Mouse (Mus musculus) heart, embryonic 10.5 days (tissue): ENCODE results near the gene Tmco1. TPM values are rescaled to one million over a fixed set of nuclear protein-coding genes. Genes with fewer than 3 reads are reported as not detected.

Source experiments
- DNase-seq: peaks from one replicate; pipeline ENCODE4 v3.0.0-alpha.2; 2017; ENCODE audit warnings: low spot score
- H3K27ac ChIP-seq: fragments of 300-500 bp; sonication (generic); 2 replicates; pipeline ENCODE4 v1.5.1; 2016; ENCODE audit warnings: mild to moderate bottlenecking
- H3K27me3 ChIP-seq: fragments of 300-500 bp; sonication (generic); 2 replicates; pipeline ENCODE4 v1.6.1; 2016; ENCODE audit warnings: mild to moderate bottlenecking; ENCODE audit not compliant: poor library complexity, insufficient read depth, severe bottlenecking
- H3K36me3 ChIP-seq: fragments of 300-500 bp; sonication (generic); 2 replicates; pipeline ENCODE4 v1.6.1; 2016; ENCODE audit warnings: mild to moderate bottlenecking, moderate library complexity
- H3K4me1 ChIP-seq: fragments of 300-500 bp; sonication (generic); 2 replicates; pipeline ENCODE4 v1.6.1; 2016; ENCODE audit warnings: mild to moderate bottlenecking
- H3K4me3 ChIP-seq: fragments of 300-500 bp; sonication (generic); 2 replicates; pipeline ENCODE4 v1.5.1; 2016; ENCODE audit warnings: mild to moderate bottlenecking, moderate library complexity
- H3K9me3 ChIP-seq: fragments of 300-500 bp; sonication (generic); 2 replicates; pipeline ENCODE4 v1.6.1; 2016; ENCODE audit warnings: mild to moderate bottlenecking, moderate library complexity
- WGBS: fragments of 180-500 bp; shearing (Covaris S2); methylation state at CpG from one replicate; pipeline ENCODE4 v1.1.7; 2016; 5-methylcytosine and 5-hydroxymethylcytosine counted together
- polyA plus RNA-seq: library from polyadenylated mRNA; unstranded; fragments of >200 nt; fragmentation: Nextera tagmentation; extraction: Ambion mirVana; gene quantifications from 2 replicates; pipeline ENCODE4 v1.2.1, GENCODE M21; 2016

The Tmco1 gene
- polyA plus RNA-seq, 1 experiment from 2014 or later: 88.0 TPM

DNA sequence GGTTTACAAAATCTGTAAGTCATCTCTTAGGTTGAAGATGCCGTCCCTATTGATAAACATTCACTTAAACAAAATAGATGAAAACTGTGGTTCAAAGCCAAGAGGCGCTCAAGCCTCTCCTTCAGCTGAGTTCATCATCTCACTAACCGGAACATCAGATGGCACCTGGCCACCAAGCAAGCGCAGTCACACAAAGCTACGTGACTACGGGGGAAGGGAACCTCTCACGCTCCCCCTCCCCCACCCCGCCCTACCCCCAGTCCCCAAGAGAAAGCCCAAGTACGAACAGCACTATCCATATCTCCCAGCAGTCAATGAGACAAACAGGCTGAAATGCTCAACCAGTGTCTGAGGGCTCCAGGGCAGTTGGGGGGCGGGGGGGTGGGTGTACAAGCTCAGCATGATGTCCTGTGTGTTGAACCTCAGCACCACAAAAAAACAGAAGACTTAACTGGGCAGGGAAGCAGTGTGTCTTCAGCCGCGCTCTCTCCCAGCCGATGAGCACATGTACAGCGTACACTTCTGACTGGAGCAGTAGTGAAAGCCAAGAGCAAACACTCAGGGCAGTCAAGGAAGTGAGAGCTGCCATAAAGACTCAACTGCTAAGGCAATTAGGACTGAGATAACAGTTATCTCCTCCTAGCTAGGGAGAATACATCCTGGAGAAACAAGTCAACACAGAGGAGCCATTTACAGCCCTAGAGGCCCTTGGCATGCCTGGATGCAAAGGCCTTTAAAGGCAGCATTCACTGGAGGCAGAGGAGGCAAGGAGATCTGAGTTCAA is 34.6 kb upstream of the Tmco1 start:
- H3K9me3 ChIP-seq: no peaks in the 10 kb centered on the region
- DNase-seq: no peak
- H3K27ac ChIP-seq: peak overlapping the region; percentile 75
- H3K27me3 ChIP-seq: no peaks in the 10 kb centered on the region
- H3K4me3 ChIP-seq: peak overlapping the region; percentile 34
- WGBS: 34% methylated on average over 14 of the region's 14 CpGs
- 0 out of 2 replicates have a peak, but pooled peaks cover 3% of the 10 kb centered on the region for H3K36me3 ChIP-seq
- peaks cover 75% of the 10 kb centered on the region for H3K4me1 ChIP-seq

GRCm38 (mm10) chr1:167274646-167275390 is 33.4 kb upstream of the Tmco1 start:
- no peak overlapping the region for H3K4me3 ChIP-seq
- H3K4me1 ChIP-seq: peaks cover 71% of the 10 kb centered on the region
- no peaks in the 10 kb centered on the region for H3K27me3 ChIP-seq
- WGBS: 86% methylated on average over 12 of the region's 12 CpGs
- 0 out of 2 replicates have a peak, but pooled peaks cover 3% of the 10 kb centered on the region for H3K36me3 ChIP-seq
- DNase-seq: no peak
- no peaks in the 10 kb centered on the region for H3K9me3 ChIP-seq
- peak overlapping the region; percentile 75; the same call in 1 of the 2 replicates for H3K27ac ChIP-seq

- no peaks in the 10 kb centered on the region for H3K9me3 ChIP-seq
- H3K27me3 ChIP-seq: no peaks in the 10 kb centered on the region
- DNase-seq: no peak
- peaks cover 59% of the 10 kb centered on the region for H3K4me1 ChIP-seq
- WGBS: 68% methylated on average over 6 of the region's 6 CpGs
- 0 out of 2 replicates have a peak overlapping the region, but pooled peaks have one; percentile 56 for H3K27ac ChIP-seq
- no peak overlapping the region for H3K4me3 ChIP-seq
- H3K36me3 ChIP-seq: 0 out of 2 replicates have a peak, but pooled peaks cover 6% of the 10 kb centered on the region
These were observed 29.8 kb upstream of the Tmco1 start for GRCm38 (mm10) chr1:167278395-167278794.

GRCm38 (mm10) chr1:167279160-167279715 is 28.9 kb upstream of the Tmco1 start:
- WGBS: 47% methylated on average over 13 of the region's 13 CpGs

GRCm38 (mm10) chr1:167280061-167280460 is 28.1 kb upstream of the Tmco1 start:
- 84% methylated on average over 10 of the region's 10 CpGs for WGBS
- DNase-seq: no peak
- H3K36me3 ChIP-seq: 0 out of 2 replicates have a peak, but pooled peaks cover 6% of the 10 kb centered on the region
- no peak overlapping the region for H3K4me3 ChIP-seq
- peak overlapping the region; percentile 7; the same call in 1 of the 2 replicates for H3K27ac ChIP-seq
- no peaks in the 10 kb centered on the region for H3K9me3 ChIP-seq
- peaks cover 47% of the 10 kb centered on the region for H3K4me1 ChIP-seq
- H3K27me3 ChIP-seq: no peaks in the 10 kb centered on the region

More at GRCm38 (mm10) chr1:167279160-167279715, 28.9 kb upstream of the Tmco1 start:
- H3K9me3 ChIP-seq: no peaks in the 10 kb centered on the region
- H3K4me3 ChIP-seq: no peak overlapping the region
- no peaks in the 10 kb centered on the region for H3K27me3 ChIP-seq
- no peak for DNase-seq
- 0 out of 2 replicates have a peak, but pooled peaks cover 6% of the 10 kb centered on the region for H3K36me3 ChIP-seq
- H3K4me1 ChIP-seq: peaks cover 50% of the 10 kb centered on the region
- H3K27ac ChIP-seq: peak overlapping the region; percentile 56; the same call in 1 of the 2 replicates

DNA sequence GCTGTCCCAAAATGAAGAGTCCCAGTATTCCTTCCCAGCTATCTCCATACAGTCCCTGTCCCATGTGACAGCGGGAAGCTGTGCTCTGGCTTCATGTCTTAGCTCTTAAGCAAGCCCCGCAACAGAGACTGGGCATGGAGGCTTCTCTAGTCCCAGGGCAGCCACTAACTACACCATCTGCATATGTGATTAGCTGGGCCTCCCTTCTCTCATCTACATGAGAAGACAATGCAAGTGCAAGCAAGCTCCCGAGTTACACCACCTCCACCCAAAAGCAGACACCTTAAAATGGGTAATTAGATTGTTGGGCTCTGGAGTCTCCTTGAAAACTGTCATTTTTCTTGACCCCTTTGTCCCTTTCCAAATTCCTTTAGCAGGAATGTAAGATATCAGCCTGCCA is 26.1 kb upstream of the Tmco1 start:
- Histone ChIP-seq H3K4me3 (peak overlapping the region; percentile 15; the same call in 1 of the 2 replicates), H3K36me3 (0 out of 2 replicates have a peak, but pooled peaks cover 3% of the 10 kb centered on the region), H3K9me3 (no peaks in the 10 kb centered on the region), H3K27me3 (no peaks in the 10 kb centered on the region), H3K27ac (peak overlapping the region; percentile 99), H3K4me1 (peaks cover 49% of the 10 kb centered on the region)
- DNase-seq: no peak
- 68% methylated on average over 3 of the region's 3 CpGs for WGBS

GRCm38 (mm10) chr1:167282768-167283167 is 25.4 kb upstream of the Tmco1 start:
- Histone ChIP-seq H3K27me3 (no peaks in the 10 kb centered on the region), H3K9me3 (no peaks in the 10 kb centered on the region), H3K4me3 (peak overlapping the region; percentile 97), H3K4me1 (peaks cover 49% of the 10 kb centered on the region), H3K36me3 (0 out of 2 replicates have a peak, but pooled peaks cover 3% of the 10 kb centered on the region), H3K27ac (peak overlapping the region; percentile 99; the same call in 1 of the 2 replicates)
- 51% methylated on average over 5 of the region's 5 CpGs for WGBS
- DNase-seq: no peak

DNA sequence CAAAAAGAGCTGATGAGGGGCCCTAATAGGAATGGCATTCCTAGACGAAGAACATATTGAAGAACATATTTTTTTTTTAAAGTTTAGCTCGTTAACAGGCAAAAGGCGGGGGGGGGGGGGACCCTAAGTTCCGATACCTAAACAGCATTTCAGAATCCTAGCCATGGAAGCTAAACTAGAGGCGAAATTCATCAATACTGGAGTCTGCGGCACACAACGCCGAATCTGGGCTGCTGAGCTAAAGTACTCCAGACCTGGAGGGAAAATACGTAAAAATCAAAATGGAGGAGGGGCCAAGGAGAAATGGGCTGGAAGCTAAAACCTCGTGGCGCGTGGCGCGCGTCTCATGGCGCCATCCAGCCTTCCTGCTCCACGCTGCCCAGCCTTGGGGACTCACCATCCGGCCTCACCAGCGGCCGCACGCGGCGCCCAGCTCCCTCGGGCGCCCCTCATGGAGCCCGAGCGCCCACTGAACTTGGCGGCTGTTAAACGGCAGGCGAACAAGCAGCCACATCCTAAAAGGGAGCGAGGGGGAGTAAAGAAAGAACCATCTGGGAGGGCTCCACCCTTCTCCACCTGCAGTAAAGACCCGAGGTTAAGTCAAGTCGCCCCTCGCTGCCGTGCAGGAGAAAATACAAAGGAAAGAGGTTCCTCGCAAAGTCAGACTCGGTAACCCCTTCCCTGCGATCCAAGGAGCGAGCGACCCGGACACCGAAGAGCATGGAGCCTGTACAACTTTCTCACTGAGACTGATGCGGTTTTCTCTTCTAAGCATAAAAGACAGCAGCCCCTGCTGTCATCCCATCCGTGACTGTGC is 24.5 kb upstream of the Tmco1 start:
- H3K4me3 ChIP-seq: peak overlapping the region; percentile 97
- peak; percentile 85 for DNase-seq
- peaks cover 42% of the 10 kb centered on the region for H3K4me1 ChIP-seq
- H3K36me3 ChIP-seq: 0 out of 2 replicates have a peak, but pooled peaks cover 3% of the 10 kb centered on the region
- H3K9me3 ChIP-seq: no peaks in the 10 kb centered on the region
- WGBS: under 1% methylated on average over 44 of the region's 44 CpGs
- peak overlapping the region; percentile 99 for H3K27ac ChIP-seq
- H3K27me3 ChIP-seq: no peaks in the 10 kb centered on the region; the same call in 1 of the 2 replicates

DNA sequence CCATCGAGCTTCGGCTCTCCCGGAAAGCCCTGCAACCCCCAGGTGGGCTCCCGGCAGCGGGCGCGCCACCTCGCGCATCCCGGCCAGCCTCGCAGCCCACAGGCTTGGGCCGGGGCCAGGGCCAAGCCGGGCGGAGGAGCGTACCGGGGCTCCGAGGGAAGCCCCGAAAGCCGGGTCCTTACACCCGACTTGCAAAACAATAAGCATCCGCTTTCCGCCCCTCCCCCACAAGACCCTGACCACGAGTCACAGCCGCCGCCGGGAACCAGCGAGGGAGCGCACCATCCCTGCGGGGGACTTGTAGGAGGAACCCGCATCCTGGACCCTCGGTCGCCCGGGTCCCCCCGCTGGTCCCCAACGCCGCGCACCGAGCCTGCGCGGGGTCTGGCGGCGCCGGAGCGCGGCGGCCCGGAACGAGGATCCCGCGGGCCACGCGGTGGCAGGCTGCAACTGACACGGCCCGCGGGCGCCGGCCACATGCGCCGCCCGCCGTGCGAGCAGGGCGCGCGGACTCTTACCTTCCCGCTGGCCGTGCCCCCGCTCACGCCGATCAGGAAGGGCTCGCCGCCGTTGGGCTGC is 23.8 kb upstream of the Tmco1 start:
- Histone ChIP-seq H3K4me1 (peaks cover 40% of the 10 kb centered on the region), H3K4me3 (peak overlapping the region; percentile 97), H3K27ac (peak overlapping the region; percentile 99), H3K27me3 (peaks cover 2% of the 10 kb centered on the region; the same call in 1 of the 2 replicates), H3K9me3 (no peaks in the 10 kb centered on the region), H3K36me3 (0 out of 2 replicates have a peak, but pooled peaks cover 3% of the 10 kb centered on the region)
- DNase-seq: peak; percentile 89
- WGBS: under 1% methylated on average over 72 of the region's 73 CpGs

GRCm38 (mm10) chr1:167284837-167285319 is 23.3 kb upstream of the Tmco1 start:
- under 1% methylated on average over 51 of the region's 51 CpGs for WGBS

DNA sequence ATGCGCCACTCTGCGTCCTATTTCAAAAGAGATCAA is 23.0 kb upstream of the Tmco1 start, which contains the start of gene Uck2:
Gene Uck2 (minus strand): TSS at position 1 of the 36 bp plus-strand sequence.
- peaks cover 44% of the 10 kb centered on the region for H3K4me1 ChIP-seq
- H3K27ac ChIP-seq: peak within 1 kb of the TSS; percentile 99
- DNase-seq: no peak
- H3K27me3 ChIP-seq: peaks cover 8% of the 10 kb centered on the region; the same call in 1 of the 2 replicates
- H3K4me3 ChIP-seq: peak within 1 kb of the TSS; percentile 97
- H3K36me3 ChIP-seq: 0 out of 2 replicates have a peak, but pooled peaks cover under 1% of the 10 kb centered on the region
- no peaks in the 10 kb centered on the region for H3K9me3 ChIP-seq
- WGBS: 3% methylated on average over 2 of the region's 2 CpGs

More at GRCm38 (mm10) chr1:167284837-167285319, 23.3 kb upstream of the Tmco1 start:
- Histone ChIP-seq H3K27me3 (peaks cover 7% of the 10 kb centered on the region; the same call in 1 of the 2 replicates), H3K4me3 (peak overlapping the region; percentile 97), H3K4me1 (peaks cover 43% of the 10 kb centered on the region), H3K36me3 (0 out of 2 replicates have a peak, but pooled peaks cover 3% of the 10 kb centered on the region), H3K27ac (peak overlapping the region; percentile 99), H3K9me3 (no peaks in the 10 kb centered on the region)
- peak; percentile 97 for DNase-seq
